Mouse (Mus musculus): Measurements from ENCODE around the gene Cfap73. TPM values are rescaled to one million over a fixed set of nuclear protein-coding genes. Genes with fewer than 3 reads are reported as not detected.

Gene Cfap73
- under 1 TPM in 1 of 2 experiments, not detected in 1; 0.39 TPM for total RNA-seq (2021)
- long read RNA-seq, experiment 1, result 0 reads
- long read RNA-seq, experiment 2, result 0 reads

- no peak within 1 kb of the TSS for H3K27ac ChIP-seq
- no peak for DNase-seq (ENCODE audit: low spot score in 2 of 2)
- H3K4me3 ChIP-seq, result no peak within 1 kb of the TSS
- no peak for TF ChIP-seq CTCF (conservative IDR thresholded peaks at IDR 0.05)
Observed at GRCm38 (mm10) chr5:120634131-120634530, at the start of gene Cfap73. Cfap73 (minus strand) TSS chr5:120634235.

- no peak overlapping the region for H3K27ac ChIP-seq
- H3K4me3 ChIP-seq, result no peak overlapping the region
- no peak for TF ChIP-seq CTCF (conservative IDR thresholded peaks at IDR 0.05)
- DNase-seq (ENCODE audit: low spot score in 2 of 2), result no peak
Observed at GRCm38 (mm10) chr5:120682982-120683771, 49.1 kb upstream of the Cfap73 start.

- Histone ChIP-seq H3K4me3 (no peak overlapping the region), H3K27ac (peak overlapping the region; percentile 91)
- peak in 1 of 2 experiments; percentile 39 for DNase-seq (ENCODE audit: low spot score in 2 of 2)
- TF ChIP-seq CTCF (conservative IDR thresholded peaks at IDR 0.05), result no peak
Observed at GRCm38 (mm10) chr5:120680918-120681317, 46.9 kb upstream of the Cfap73 start.

- DNase-seq (ENCODE audit: low spot score in 2 of 2), result peak; percentile 89 to 95
- peak overlapping the region; percentile 91 for H3K27ac ChIP-seq
- no peak overlapping the region for H3K4me3 ChIP-seq
- TF ChIP-seq CTCF (conservative IDR thresholded peaks at IDR 0.05), result peak; percentile 73
Observed at GRCm38 (mm10) chr5:120679676-120680555, 45.9 kb upstream of the Cfap73 start.

DNA sequence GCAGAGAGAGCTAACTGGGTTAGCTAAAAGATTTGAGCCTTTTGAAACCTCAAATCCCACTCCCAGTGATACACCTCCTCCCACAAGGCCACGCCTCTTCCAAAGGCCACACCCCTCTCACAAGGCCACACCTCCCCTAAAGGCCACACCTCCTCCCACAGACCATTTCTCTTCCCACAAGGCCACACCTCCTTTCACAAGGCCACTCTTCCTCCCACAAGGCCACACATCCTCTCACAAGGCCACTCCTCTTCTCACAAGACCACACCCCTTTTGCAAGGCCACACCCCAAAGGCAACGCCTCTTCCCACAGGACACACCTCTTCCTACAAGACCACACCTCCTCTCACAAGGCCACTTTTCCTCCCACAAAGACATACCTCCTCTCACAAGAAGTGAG is 43.5 kb upstream of the Cfap73 start:
- DNase-seq (ENCODE audit: low spot score in 2 of 2), result no peak
- Histone ChIP-seq H3K4me3 (no peak overlapping the region), H3K27ac (no peak overlapping the region)
- TF ChIP-seq CTCF (conservative IDR thresholded peaks at IDR 0.05), result no peak

- Histone ChIP-seq H3K4me3 (no peak overlapping the region), H3K27ac (no peak overlapping the region)
- DNase-seq (ENCODE audit: low spot score in 2 of 2), result no peak
- no peak for TF ChIP-seq CTCF (conservative IDR thresholded peaks at IDR 0.05)
Observed at GRCm38 (mm10) chr5:120674229-120675145, 40.5 kb upstream of the Cfap73 start.

DNA sequence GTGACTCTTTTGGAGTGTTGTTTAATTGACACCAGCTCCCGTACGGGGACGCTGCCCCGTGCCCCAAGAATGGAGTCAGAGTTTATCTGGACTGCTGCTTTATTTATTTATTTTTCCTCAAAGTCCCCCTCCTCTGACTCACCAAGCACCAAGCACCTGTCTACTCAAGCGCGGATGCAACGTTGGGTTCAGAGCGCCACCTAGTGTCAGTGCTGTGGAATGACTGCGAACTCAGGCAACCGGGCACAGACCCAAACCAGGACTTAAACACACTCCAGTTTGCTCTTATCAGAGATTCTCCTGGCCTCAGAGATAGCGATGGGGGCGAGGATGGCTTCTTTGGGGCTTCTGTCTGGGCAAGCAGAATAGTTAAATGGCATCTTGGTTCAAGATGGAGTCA is 39.6 kb upstream of the Cfap73 start:
- Histone ChIP-seq H3K4me3 (no peak overlapping the region), H3K27ac (no peak overlapping the region; the same call in 1 of the 2 replicates)
- DNase-seq (ENCODE audit: low spot score in 2 of 2), result peak; percentile 71 to 81
- peak; percentile 95 for TF ChIP-seq CTCF (conservative IDR thresholded peaks at IDR 0.05)

- no peak for TF ChIP-seq CTCF (conservative IDR thresholded peaks at IDR 0.05)
- H3K27ac ChIP-seq, result no peak overlapping the region
- no peak overlapping the region for H3K4me3 ChIP-seq
- DNase-seq (ENCODE audit: low spot score in 2 of 2), result no peak
Observed at GRCm38 (mm10) chr5:120671865-120672264, 37.8 kb upstream of the Cfap73 start.

- Histone ChIP-seq H3K4me3 (no peak overlapping the region), H3K27ac (no peak overlapping the region)
- no peak for DNase-seq (ENCODE audit: low spot score in 2 of 2)
- TF ChIP-seq CTCF (conservative IDR thresholded peaks at IDR 0.05), result no peak
Observed at GRCm38 (mm10) chr5:120670132-120670531, 36.1 kb upstream of the Cfap73 start.

DNA sequence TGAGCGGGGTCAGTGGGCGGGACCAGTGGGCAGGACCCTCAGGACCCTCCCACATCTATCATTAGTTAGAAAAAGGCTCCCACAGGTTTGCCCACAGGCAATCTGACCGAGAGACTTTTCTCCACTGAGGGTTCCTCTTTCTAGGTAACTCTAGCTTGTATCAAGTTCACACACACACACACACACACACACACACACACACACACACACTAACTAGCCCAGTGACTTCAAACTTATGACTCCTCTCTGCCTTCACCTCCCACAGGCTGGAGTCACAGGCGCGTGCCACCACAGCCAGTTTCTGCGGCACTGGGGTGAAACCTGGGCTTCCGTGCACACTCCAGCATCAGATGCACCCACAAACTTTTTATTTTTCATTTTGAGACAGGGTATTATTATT is 34.7 kb upstream of the Cfap73 start:
- no peak overlapping the region; the same call in 1 of the 2 replicates for H3K27ac ChIP-seq
- TF ChIP-seq CTCF (conservative IDR thresholded peaks at IDR 0.05), result no peak
- DNase-seq (ENCODE audit: low spot score in 2 of 2), result no peak

DNA sequence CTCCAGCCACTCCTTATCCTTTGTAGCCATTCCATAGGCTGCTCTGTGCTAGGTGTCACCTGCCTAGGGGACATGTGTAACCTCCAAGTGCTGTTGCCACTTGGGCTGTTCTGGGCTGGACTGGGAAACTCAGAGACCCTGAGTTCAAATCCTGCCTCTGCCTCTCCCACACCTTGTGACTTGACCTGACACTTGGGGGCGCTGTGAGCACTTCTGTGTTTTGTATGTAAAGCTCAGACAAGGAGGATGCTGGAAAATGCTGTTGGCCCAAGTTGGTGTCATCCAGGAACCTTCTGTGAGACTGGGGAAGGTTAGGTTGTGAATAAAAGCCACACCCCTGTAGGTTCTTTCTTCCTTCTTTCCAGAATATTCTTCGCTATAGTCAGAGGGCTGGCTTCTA is 30.9 kb upstream of the Cfap73 start:
- TF ChIP-seq CTCF (conservative IDR thresholded peaks at IDR 0.05), result peak; percentile 55
- no peak for DNase-seq (ENCODE audit: low spot score in 2 of 2)

More for the DNA sequence above, 34.7 kb upstream of the Cfap73 start:
- no peak overlapping the region for H3K4me3 ChIP-seq

GRCm38 (mm10) chr5:120660816-120661215 is 26.8 kb upstream of the Cfap73 start:
- Histone ChIP-seq H3K4me3 (no peak overlapping the region), H3K27ac (peak overlapping the region; percentile 93)
- TF ChIP-seq CTCF (conservative IDR thresholded peaks at IDR 0.05), result peak; percentile 63
- peak; percentile 59 to 73 for DNase-seq (ENCODE audit: low spot score in 2 of 2)

More for the DNA sequence above, 30.9 kb upstream of the Cfap73 start:
- no peak overlapping the region for H3K4me3 ChIP-seq
- H3K27ac ChIP-seq, result no peak overlapping the region

Measured in layer of hippocampus, adult 2 months (tissue).